Mouse (Mus musculus) spleen, adult 2 months (tissue): Measurements from ENCODE around the gene Foxr1.

Experiments used
- CTCF ChIP-seq: fragments of 200-500 bp; IDR thresholded peaks from 2 replicates; pipeline ENCODE4 v1.5.1; 2011; ENCODE audit warnings: mild to moderate bottlenecking, inconsistent platforms; ENCODE audit not compliant: insufficient read depth, insufficient read length, insufficient replicate concordance; ENCODE audit errors: extremely low read depth
- POLR2A ChIP-seq: fragments of 200-500 bp; IDR thresholded peaks from 2 replicates; pipeline ENCODE4 v1.6.1; 2011; ENCODE audit warnings: low read depth, low read length, inconsistent platforms

GRCm38 (mm10) chr9:44399114-44399794 lies 41.7 kb downstream of the Foxr1 start:
- no peak for TF ChIP-seq CTCF
- TF ChIP-seq POLR2A: no peak
